Mouse (Mus musculus): ENCODE results near the gene Gm12789. TPM values are rescaled to one million over a fixed set of nuclear protein-coding genes. Genes with fewer than 3 reads are reported as not detected.

The Gm12789 gene
- not detected for polyA plus RNA-seq (2015; fragmentation: Illumina TruSeq; extraction: RNeasy Lipid Tissue Mini Kit (QIAGEN cat#74804); ENCODE audit: low read depth, low replicate concordance)

DNA sequence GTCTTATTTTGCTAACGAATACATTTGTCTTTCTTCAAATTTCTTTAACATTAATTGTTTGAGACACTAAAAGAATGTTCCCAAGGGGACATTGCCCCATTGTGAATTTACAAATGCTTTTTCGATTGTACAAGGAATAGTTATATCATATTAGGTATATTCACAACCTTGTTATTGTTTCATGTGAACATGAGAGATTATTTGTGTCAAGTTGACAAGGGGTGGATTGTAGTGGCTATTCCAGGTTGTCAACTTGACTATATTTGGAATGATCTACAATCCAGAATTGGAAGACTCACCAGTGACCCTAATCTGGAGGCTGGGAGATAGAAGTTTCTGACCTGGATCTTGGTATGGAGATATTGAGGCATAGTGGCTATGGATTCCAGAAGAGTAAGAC, at the start of gene Gm12789:
Gene Gm12789 (plus strand): TSS at position 301 of the 400 bp plus-strand sequence.

GRCm38 (mm10) chr4:101940107-101940506, 46.3 kb upstream of the Gm12789 start, which contains the start of gene Gm12794:
Gene Gm12794 (plus strand): TSS chr4:101940407.

DNA sequence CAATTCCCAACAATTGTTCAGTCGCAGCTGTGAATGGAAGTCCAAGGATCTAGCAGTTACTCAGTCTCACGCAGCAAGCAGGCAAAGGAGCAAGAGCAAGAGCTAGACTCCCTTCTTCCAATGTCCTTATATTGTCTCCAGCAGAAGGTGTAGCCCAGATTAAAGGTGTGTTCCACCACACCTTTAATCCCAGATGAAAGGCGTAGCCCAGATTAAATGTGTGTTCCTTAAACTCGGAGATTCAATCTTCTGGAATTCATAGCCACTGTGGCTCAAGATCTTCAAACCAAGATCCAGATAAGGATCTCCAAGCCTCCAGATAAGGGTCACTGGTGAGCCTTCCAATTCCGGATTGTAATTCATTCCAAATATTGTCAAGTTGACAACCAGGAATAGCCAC, 5.5 kb upstream of the Gm12789 start, which contains the start of gene Gm12790:
Gene Gm12790 (minus strand): TSS at position 101 of the 400 bp plus-strand sequence.

Other genes starting within 250 kb of the Gm12789 start
- not detected for gene B020004J07Rik, start 142.6 kb upstream of the Gm12789 start, polyA plus RNA-seq (2015; fragmentation: Illumina TruSeq; extraction: RNeasy Lipid Tissue Mini Kit (QIAGEN cat#74804); ENCODE audit: low read depth, low replicate concordance)
- not detected for gene C130073F10Rik, start 92.8 kb upstream of the Gm12789 start, polyA plus RNA-seq (2015; fragmentation: Illumina TruSeq; extraction: RNeasy Lipid Tissue Mini Kit (QIAGEN cat#74804); ENCODE audit: low read depth, low replicate concordance)
- not detected for gene Gm12800, start 77.5 kb upstream of the Gm12789 start, polyA plus RNA-seq (2015; fragmentation: Illumina TruSeq; extraction: RNeasy Lipid Tissue Mini Kit (QIAGEN cat#74804); ENCODE audit: low read depth, low replicate concordance)
- gene Gm12794, start 46.2 kb upstream of the Gm12789 start, polyA plus RNA-seq (2015; fragmentation: Illumina TruSeq; extraction: RNeasy Lipid Tissue Mini Kit (QIAGEN cat#74804); ENCODE audit: low read depth, low replicate concordance) = not detected
- gene Gm12790, start 5.6 kb upstream of the Gm12789 start, polyA plus RNA-seq (2015; fragmentation: Illumina TruSeq; extraction: RNeasy Lipid Tissue Mini Kit (QIAGEN cat#74804); ENCODE audit: low read depth, low replicate concordance) = not detected
- gene Pde4b, start 100.9 kb downstream of the Gm12789 start, polyA plus RNA-seq (2015; fragmentation: Illumina TruSeq; extraction: RNeasy Lipid Tissue Mini Kit (QIAGEN cat#74804); ENCODE audit: low read depth, low replicate concordance) = 99.6 TPM